Mouse (Mus musculus) bone marrow, adult 2 months (tissue): ENCODE data around the gene 4933405L10Rik. TPM values are rescaled to one million over a fixed set of nuclear protein-coding genes. Genes with fewer than 3 reads are reported as not detected.

ENCODE experiments used
- H3K27ac ChIP-seq: fragments of 200-500 bp; 2 replicates; pipeline ENCODE4 v1.5.1; 2012; ENCODE audit warnings: low read depth, mild to moderate bottlenecking, control low read depth, inconsistent platforms, low read length; ENCODE audit not compliant: control insufficient read depth, poor library complexity, insufficient read depth
- H3K4me1 ChIP-seq: fragments of 200-500 bp; 2 replicates; pipeline ENCODE4 v1.6.1; 2011; ENCODE audit warnings: low read length; ENCODE audit not compliant: control insufficient read depth, insufficient read depth
- H3K4me3 ChIP-seq: fragments of 200-500 bp; replicated peaks from 2 replicates; pipeline ENCODE3; 2011; ENCODE audit warnings: mild to moderate bottlenecking, low read depth, low read length, control low read depth; ENCODE audit not compliant: control insufficient read depth
- CTCF ChIP-seq: fragments of 200-500 bp; IDR thresholded peaks from 2 replicates; pipeline ENCODE4 v1.5.1; 2011; ENCODE audit warnings: low read length, control low read depth; ENCODE audit not compliant: control insufficient read depth, insufficient read depth
- POLR2A ChIP-seq: fragments of 200-500 bp; IDR thresholded peaks from 2 replicates; pipeline ENCODE4 v1.6.1; 2011; ENCODE audit warnings: low read depth, mild to moderate bottlenecking, control low read depth, low read length, borderline replicate concordance; ENCODE audit not compliant: control insufficient read depth
- WGBS: fragments of 180-500 bp; shearing (Covaris S2); methylation state at CpG from one replicate; pipeline ENCODE4 v1.1.7; 2018; 5-methylcytosine and 5-hydroxymethylcytosine counted together
- polyA plus RNA-seq: library from polyadenylated mRNA; stranded (reverse); fragments of >200 nt; gene quantifications from 2 replicates; pipeline ENCODE4 v1.2.4, GENCODE M21; 2011; ENCODE audit warnings: low replicate concordance; ENCODE audit not compliant: missing spikeins, insufficient read depth, insufficient read length

The 4933405L10Rik gene
- not detected in 2 replicates for polyA plus RNA-seq

- H3K4me3 ChIP-seq = peak within 1 kb of the TSS; percentile 67
- TF ChIP-seq POLR2A (no peak), CTCF (no peak)
- no peak within 1 kb of the TSS for H3K27ac ChIP-seq
- WGBS = 1% methylated on average over 55 of the region's 55 CpGs
- H3K4me1 ChIP-seq = peaks cover 5% of the 10 kb centered on the region; the same call in 1 of the 2 replicates
Measured at GRCm38 (mm10) chr8:105707498-105708403, at the start of gene 4933405L10Rik, which contains the start of gene Enkd1. Gene 4933405L10Rik (plus strand): TSS chr8:105707655. Gene Enkd1 (minus strand): TSS chr8:105708210.

- Histone ChIP-seq H3K27ac (no peak overlapping the region), H3K4me1 (no peaks in the 10 kb centered on the region), H3K4me3 (no peak overlapping the region)
- TF ChIP-seq CTCF = no peak
- no peak for TF ChIP-seq POLR2A
- 52% methylated on average over 3 of the region's 3 CpGs for WGBS
Measured at GRCm38 (mm10) chr8:105661167-105661566, 46.3 kb upstream of the 4933405L10Rik start.

- H3K27ac ChIP-seq = no peak overlapping the region
- no peak overlapping the region for H3K4me3 ChIP-seq
- TF ChIP-seq CTCF = no peak
- no peak for TF ChIP-seq POLR2A
- 86% methylated on average over 1 of the region's 1 CpGs for WGBS
- H3K4me1 ChIP-seq = no peaks in the 10 kb centered on the region
Measured at GRCm38 (mm10) chr8:105677891-105678290, 29.6 kb upstream of the 4933405L10Rik start.

- no peak for TF ChIP-seq POLR2A
- TF ChIP-seq CTCF = no peak
- no peak overlapping the region; the same call in 1 of the 2 replicates for H3K27ac ChIP-seq
- no peaks in the 10 kb centered on the region; the same call in 1 of the 2 replicates for H3K4me1 ChIP-seq
- no peak overlapping the region for H3K4me3 ChIP-seq
- WGBS = 51% methylated on average over 7 of the region's 7 CpGs
Measured at GRCm38 (mm10) chr8:105685325-105685724, 22.1 kb upstream of the 4933405L10Rik start.

- Histone ChIP-seq H3K27ac (peak within 1 kb of the TSS; percentile 83), H3K4me1 (no peaks in the 10 kb centered on the region; the same call in 1 of the 2 replicates), H3K4me3 (peak within 1 kb of the TSS; percentile 74)
- TF ChIP-seq CTCF = peak; percentile 92
- no peak; the same call in 1 of the 2 replicates for TF ChIP-seq POLR2A
- 3% methylated on average over 26 of the region's 26 CpGs for WGBS
Measured at GRCm38 (mm10) chr8:105685796-105686308, 21.6 kb upstream of the 4933405L10Rik start, which contains the start of gene Carmil2. Gene Carmil2 (plus strand): TSS chr8:105686274.

- peak overlapping the region; percentile 50 for H3K4me3 ChIP-seq
- no peak for TF ChIP-seq POLR2A
- TF ChIP-seq CTCF = no peak
- H3K27ac ChIP-seq = peak overlapping the region; percentile 83
- H3K4me1 ChIP-seq = no peaks in the 10 kb centered on the region; the same call in 1 of the 2 replicates
- 22% methylated on average over 6 of the region's 6 CpGs for WGBS
Measured at GRCm38 (mm10) chr8:105686551-105686950, 20.9 kb upstream of the 4933405L10Rik start.

- Histone ChIP-seq H3K4me1 (no peaks in the 10 kb centered on the region; the same call in 1 of the 2 replicates), H3K27ac (no peak overlapping the region), H3K4me3 (no peak overlapping the region)
- TF ChIP-seq CTCF (no peak), POLR2A (no peak)
- 87% methylated on average over 8 of the region's 8 CpGs for WGBS
Measured at GRCm38 (mm10) chr8:105687512-105687911, 19.9 kb upstream of the 4933405L10Rik start.

- Histone ChIP-seq H3K27ac (no peak overlapping the region; the same call in 1 of the 2 replicates), H3K4me3 (no peak overlapping the region), H3K4me1 (no peaks in the 10 kb centered on the region; the same call in 1 of the 2 replicates)
- WGBS = 73% methylated on average over 14 of the region's 14 CpGs
- TF ChIP-seq POLR2A (no peak), CTCF (no peak)
Measured at GRCm38 (mm10) chr8:105688242-105688752, 19.2 kb upstream of the 4933405L10Rik start.
